Mouse (Mus musculus) brown adipose tissue, adult 24 weeks (tissue): ENCODE data around the gene Ap4b1. TPM values are rescaled to one million over a fixed set of nuclear protein-coding genes. Genes with fewer than 3 reads are reported as not detected.
"Not testable (repeated sequence)": the region's sequence is repeated elsewhere in the genome, so short reads cannot be mapped to it uniquely, and the experiment has no call there.

Source experiments
- H3K27ac ChIP-seq: fragments of 200-500 bp; replicated peaks from 2 replicates; pipeline ENCODE4 v1.5.1; 2012; ENCODE audit warnings: low read depth, mild to moderate bottlenecking, low read length
- H3K4me1 ChIP-seq: fragments of 200-500 bp; 2 replicates; pipeline ENCODE4 v1.6.1; 2012; ENCODE audit warnings: low read length, mixed read lengths; ENCODE audit not compliant: control insufficient read depth, insufficient read depth, insufficient read length
- H3K4me3 ChIP-seq: fragments of 200-500 bp; 2 replicates; pipeline ENCODE4 v1.5.1; 2012; ENCODE audit warnings: low read depth, mild to moderate bottlenecking, low read length, moderate library complexity; ENCODE audit not compliant: insufficient read depth
- polyA plus RNA-seq: library from polyadenylated mRNA; stranded (reverse); fragments of >200 nt; gene quantifications from 2 replicates; pipeline ENCODE4 v1.2.4, GENCODE M21; 2012; ENCODE audit not compliant: missing spikeins, insufficient read depth, insufficient read length

Gene Ap4b1
- polyA plus RNA-seq, 1 experiment, result 10.6 TPM

DNA sequence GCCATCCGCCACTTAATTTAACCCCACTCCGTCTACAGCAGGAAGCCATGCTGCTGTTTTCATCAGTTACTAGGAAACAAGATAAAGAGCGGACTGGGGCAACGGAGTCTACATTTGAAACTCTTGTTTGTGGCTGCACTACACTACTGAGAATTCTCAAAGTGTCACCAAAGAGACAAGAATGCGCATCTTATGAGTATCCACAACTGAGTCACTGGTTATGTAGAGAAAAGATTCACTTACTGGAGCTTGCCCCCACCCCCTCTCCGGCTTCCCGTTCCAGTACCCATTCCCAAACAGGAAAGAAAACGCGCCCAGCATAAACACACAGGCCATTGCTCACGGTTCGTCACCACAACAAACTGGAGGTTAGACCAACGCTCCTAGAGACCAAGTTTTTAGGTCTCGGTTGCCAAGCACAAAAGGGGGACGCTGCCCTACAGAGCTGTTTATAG lies 19.4 kb upstream of the Ap4b1 start:
- peak overlapping the region; percentile 83 for H3K4me3 ChIP-seq
- H3K27ac ChIP-seq, result peak overlapping the region; percentile 78
- peaks cover 26% of the 10 kb centered on the region for H3K4me1 ChIP-seq

- Histone ChIP-seq H3K4me3 (peak overlapping the region; percentile 83), H3K4me1 (peaks cover 26% of the 10 kb centered on the region), H3K27ac (peak overlapping the region; percentile 78)
Observed at GRCm38 (mm10) chr3:103790346-103791145, 18.8 kb upstream of the Ap4b1 start.

DNA sequence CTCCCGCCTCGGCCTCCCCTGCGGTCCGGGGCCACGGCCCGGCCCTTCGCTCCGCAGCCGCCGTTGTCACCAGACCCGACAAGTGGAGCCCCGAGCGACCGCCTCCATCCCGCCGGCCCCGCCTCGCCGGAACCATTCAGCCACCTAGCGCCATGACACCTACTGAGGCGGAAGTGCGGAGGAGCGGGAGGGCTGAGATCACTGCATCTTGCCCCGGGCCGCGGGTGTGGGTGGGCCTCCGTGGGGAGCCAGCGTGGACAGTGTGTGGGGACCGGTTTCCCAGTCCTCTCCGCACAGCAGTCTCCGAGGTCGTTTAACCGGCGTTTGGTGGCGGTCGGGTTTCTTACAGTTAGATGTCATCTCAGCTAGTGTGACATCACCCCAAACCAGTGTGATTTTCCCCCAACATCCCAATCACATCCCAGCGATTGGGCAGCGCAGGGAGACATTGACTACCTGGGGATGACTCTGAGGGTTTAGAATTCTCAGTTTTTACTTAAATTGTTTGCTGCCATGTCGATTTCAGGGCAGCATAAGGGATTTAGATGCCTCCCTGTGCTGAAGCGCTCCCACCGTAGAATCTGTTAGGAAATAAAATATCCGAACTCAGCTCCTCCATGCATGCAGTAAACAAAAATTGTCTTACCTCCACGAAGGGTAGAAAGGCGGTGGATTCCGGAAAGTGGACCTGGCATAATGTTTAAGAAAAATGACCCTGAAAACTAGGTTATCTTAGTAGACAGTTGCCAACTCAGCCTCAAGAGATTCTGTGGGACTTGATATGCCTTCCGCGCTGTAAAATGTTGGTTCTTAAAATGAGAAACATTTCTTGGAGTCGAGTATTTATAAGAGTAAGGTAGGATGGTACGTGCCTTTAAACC lies 17.9 kb upstream of the Ap4b1 start, which contains the start of gene Hipk1:
TSS of gene Hipk1 (minus strand) at position 334 of the 881 bp plus-strand sequence.
- H3K27ac ChIP-seq, result peak within 1 kb of the TSS; percentile 100
- peak within 1 kb of the TSS; percentile 83 for H3K4me3 ChIP-seq

GRCm38 (mm10) chr3:103792111-103792406 lies 17.3 kb upstream of the Ap4b1 start:
- peak overlapping the region; percentile 100 for H3K27ac ChIP-seq
- H3K4me3 ChIP-seq, result peak overlapping the region; percentile 83
- peaks cover 20% of the 10 kb centered on the region for H3K4me1 ChIP-seq

More for the DNA sequence above, 17.9 kb upstream of the Ap4b1 start, which contains the start of gene Hipk1:
- peaks cover 21% of the 10 kb centered on the region for H3K4me1 ChIP-seq

GRCm38 (mm10) chr3:103792566-103792965 lies 16.8 kb upstream of the Ap4b1 start:
- peaks cover 15% of the 10 kb centered on the region for H3K4me1 ChIP-seq
- H3K27ac ChIP-seq, result peak overlapping the region; percentile 100
- no peak overlapping the region for H3K4me3 ChIP-seq

DNA sequence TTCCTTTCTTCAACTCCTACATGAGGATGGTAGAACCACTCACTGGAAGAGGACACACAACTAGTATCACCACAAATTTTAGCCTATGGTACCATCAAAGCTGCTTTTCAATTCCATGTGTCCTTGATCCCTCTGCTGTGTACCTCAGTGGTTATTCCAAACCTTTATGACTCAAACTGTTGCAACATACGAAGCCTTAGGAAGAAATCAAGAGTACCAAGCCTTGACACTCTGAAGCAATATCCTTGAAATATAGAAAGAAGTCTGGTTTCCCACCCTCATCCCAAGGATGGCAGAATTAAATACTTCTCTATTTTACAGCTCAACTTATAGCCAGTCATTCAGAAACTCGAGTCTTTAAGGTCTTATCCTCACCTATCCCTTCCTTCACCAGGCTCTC lies 12.9 kb upstream of the Ap4b1 start:
- no peak overlapping the region for H3K4me3 ChIP-seq
- no peak overlapping the region for H3K27ac ChIP-seq
- peaks cover 11% of the 10 kb centered on the region for H3K4me1 ChIP-seq

DNA sequence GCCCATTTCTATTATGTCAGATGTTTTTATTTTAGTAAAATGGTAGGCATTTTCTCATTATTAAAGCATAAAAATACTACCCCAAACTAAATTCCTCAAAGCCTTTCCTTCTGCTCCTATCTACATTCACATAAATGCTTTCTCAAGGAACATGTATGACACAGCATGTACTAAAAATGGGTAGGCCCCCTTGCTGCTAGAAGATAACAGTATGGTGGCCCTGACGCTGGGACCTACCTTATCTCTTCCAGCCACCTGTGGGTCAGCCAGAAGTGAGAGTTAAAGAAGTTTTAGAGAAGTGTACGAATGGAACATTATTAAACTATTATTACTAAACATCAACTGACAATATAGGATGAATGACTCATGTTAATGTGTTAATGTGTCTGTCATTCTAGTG lies 9.8 kb upstream of the Ap4b1 start:
- Histone ChIP-seq H3K4me1 (peaks cover 22% of the 10 kb centered on the region), H3K27ac (no peak overlapping the region), H3K4me3 (no peak overlapping the region)

DNA sequence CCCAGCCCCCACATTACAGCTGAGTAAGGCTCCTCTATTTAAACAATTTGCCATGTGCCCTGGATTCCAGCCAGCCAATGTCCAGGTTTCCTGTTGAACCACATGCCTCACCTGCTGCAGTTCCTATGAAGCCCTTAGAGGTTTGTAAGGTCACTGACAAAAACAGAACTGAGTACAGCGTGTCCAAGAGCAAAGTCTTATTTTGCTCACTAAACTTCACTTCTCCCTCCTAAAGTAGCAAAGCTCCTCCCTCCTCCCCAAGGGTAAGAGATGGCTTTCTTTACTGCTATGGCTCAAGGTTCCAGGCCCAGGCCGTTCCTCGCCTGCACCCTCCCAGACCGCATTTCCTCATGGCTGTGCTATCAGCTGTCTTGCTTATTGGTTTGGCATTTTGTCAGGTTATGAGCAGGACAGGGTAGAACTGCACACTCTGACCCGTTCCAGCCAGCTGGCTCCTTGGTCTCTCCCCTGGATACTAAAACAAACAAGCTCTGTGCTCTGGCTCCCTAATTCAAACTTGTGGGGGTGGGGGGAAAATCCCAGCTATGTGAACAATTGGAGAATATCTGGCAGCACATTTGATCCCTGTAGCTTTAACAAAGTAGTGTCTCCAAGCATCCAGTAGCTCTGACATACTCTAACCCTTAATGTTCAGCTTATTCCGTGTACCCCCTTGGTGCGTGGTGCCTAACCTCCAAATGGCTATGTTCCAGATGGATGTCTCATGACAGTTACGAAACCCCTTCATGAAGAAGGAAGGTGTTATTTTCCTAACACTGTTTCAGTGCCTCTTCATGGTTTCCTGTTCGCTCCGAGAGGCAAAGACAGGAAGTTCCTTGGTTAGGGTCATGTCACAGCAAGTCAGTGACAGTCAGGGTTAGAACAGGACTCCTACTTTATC lies 7.4 kb upstream of the Ap4b1 start:
- Histone ChIP-seq H3K4me3 (peak overlapping the region; percentile 9; the same call in 1 of the 2 replicates), H3K27ac (peak overlapping the region; percentile 97), H3K4me1 (peaks cover 27% of the 10 kb centered on the region)

- H3K4me3 ChIP-seq, result no peak overlapping the region
- peak overlapping the region; percentile 85 for H3K27ac ChIP-seq
- peaks cover 27% of the 10 kb centered on the region for H3K4me1 ChIP-seq
Observed at GRCm38 (mm10) chr3:103802861-103803260, 6.5 kb upstream of the Ap4b1 start.

- Histone ChIP-seq H3K4me1 (peaks cover 27% of the 10 kb centered on the region), H3K27ac (no peak overlapping the region), H3K4me3 (no peak overlapping the region)
Observed at GRCm38 (mm10) chr3:103805671-103806070, 3.6 kb upstream of the Ap4b1 start.

DNA sequence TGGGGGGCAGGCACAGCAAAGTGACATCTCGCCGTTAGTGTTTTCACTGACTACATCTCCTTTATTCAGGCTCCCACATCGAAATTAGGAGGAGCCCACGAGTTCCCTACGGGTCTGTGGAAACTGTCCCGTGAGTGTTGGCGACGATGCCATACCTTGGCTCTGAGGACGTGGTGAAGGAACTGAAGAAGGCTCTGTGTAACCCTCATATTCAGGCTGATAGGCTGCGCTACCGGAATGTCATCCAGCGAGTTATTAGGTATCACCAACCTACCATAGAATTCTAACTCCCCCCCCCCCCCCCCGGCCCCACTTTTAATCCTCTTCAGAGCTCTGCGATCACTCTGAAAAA lies 455 bp downstream of the Ap4b1 start:
- H3K4me3 ChIP-seq, result peak overlapping the region; percentile 85
- peak overlapping the region; percentile 98 for H3K27ac ChIP-seq
- peaks cover 3% of the 10 kb centered on the region for H3K4me1 ChIP-seq

DNA sequence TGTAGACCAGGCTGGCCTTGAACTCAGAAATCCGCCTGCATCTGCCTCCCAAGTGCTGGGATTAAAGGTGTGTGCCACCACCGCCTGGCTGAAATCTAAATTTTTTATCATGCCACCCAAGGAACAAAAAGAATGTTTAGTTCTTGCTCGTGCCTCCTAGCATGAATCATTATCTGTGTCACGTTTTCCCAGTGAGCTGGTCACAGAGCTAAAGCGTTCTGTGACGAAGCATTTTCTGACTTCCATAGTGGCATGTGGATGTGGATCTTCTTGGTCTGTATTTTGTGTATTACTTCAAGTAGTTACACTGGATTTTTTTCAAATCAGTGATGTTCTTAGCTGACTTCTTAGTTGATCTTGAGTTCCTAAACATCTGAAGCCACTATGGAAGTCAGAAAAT lies 1.6 kb downstream of the Ap4b1 start:
- Histone ChIP-seq H3K27ac (no peak overlapping the region), H3K4me3 (no peak overlapping the region)

DNA sequence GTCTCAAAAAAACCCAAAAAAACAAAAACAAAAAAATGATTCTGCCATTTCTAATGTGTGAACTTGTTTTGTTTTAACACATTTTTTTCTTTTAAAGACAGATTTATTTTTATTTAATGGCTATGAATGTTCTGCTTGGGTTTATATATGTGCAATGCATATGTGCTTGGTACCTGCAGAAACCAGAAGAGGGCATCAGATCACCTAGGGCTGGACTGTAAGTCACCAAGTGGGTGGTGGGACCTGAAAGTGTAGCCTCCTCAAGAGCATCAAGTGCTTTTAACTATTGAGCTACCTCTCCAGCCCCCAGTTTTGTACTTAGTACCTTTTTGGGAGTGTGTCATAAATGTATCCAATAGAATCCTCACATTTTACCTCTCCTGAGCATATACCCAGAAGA lies 18.2 kb downstream of the Ap4b1 start:
- no peak overlapping the region for H3K27ac ChIP-seq
- H3K4me1 ChIP-seq, result no peaks in the 10 kb centered on the region
- no peak overlapping the region for H3K4me3 ChIP-seq

More for the DNA sequence above, 1.6 kb downstream of the Ap4b1 start:
- H3K4me1 ChIP-seq, result no peaks in the 10 kb centered on the region; the same call in 1 of the 2 replicates

DNA sequence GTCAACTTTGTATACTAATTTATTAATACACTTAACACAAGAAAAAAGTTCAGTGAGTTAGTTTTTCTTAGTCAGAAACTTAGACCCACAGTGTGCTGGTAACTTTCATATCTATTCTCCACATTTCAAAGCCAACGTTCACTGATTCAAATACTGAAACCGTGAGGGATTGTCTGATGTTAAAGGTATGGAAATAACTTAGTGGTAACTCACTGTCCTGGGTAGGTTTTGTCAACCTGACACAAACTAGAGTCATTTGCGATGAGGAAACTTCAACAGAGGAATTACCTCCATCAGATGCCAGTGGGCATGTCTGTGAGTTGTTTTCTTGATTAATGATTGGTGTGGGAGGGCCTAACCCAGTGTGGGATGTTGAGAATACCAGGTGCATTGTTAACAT lies 19.7 kb downstream of the Ap4b1 start:
- Histone ChIP-seq H3K4me3 (no peak overlapping the region), H3K4me1 (no peaks in the 10 kb centered on the region), H3K27ac (no peak overlapping the region)

DNA sequence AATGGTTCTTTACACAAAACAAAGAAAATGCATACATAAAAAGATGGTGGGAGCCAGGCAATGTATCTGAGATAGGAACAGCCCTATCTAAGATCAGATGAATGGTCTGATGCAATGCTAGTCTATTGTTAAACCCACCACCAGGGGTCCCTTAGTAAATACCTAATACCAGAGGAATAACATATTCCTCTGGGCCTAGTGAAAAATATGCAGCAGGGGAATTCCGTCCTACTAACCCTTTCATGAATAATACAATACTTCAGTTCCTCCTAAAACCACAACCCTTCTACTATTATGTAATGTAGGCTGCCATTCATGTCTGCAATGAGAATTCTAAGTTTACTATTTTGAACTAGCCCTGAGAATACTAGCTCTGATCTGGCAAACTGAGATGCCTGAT lies 21.4 kb downstream of the Ap4b1 start:
- H3K27ac ChIP-seq, H3K4me1 ChIP-seq, H3K4me3 ChIP-seq: not testable (repeated sequence)
